Mouse (Mus musculus) erythroblast, adult 5-6 weeks (primary cell): ENCODE measurements around the gene Sptbn2. TPM values are rescaled to one million over a fixed set of nuclear protein-coding genes. Genes with fewer than 3 reads are reported as not detected.

Experiments used
- ATAC-seq: replicated peaks from 2 replicates; pipeline ENCODE4 v1.8.0; 2016; ENCODE audit warnings: moderate number of reproducible peaks, mild to moderate bottlenecking, moderate TSS enrichment, inconsistent platforms; ENCODE audit not compliant: poor library complexity, low FRiP score, severe bottlenecking
- total RNA-seq, 2 experiments: library from RNA; stranded (forward) in 1 of 2; stranded (reverse) in 1 of 2; fragments of 150-400 nt in 1 of 2; fragments of 200-764, 138-1000 nt in 1 of 2; gene quantifications; 2 replicates each; pipeline versions ENCODE4 v1.2.3 to v1.2.4; 2015 to 2017; ENCODE audit warnings: low replicate concordance in 2 of 2

The Sptbn2 gene
- total RNA-seq, 2 experiments from 2014 or later: not detected

GRCm38 (mm10) chr19:4762876-4763275, 51.9 kb downstream of the Sptbn2 start:
- no peak for ATAC-seq

DNA sequence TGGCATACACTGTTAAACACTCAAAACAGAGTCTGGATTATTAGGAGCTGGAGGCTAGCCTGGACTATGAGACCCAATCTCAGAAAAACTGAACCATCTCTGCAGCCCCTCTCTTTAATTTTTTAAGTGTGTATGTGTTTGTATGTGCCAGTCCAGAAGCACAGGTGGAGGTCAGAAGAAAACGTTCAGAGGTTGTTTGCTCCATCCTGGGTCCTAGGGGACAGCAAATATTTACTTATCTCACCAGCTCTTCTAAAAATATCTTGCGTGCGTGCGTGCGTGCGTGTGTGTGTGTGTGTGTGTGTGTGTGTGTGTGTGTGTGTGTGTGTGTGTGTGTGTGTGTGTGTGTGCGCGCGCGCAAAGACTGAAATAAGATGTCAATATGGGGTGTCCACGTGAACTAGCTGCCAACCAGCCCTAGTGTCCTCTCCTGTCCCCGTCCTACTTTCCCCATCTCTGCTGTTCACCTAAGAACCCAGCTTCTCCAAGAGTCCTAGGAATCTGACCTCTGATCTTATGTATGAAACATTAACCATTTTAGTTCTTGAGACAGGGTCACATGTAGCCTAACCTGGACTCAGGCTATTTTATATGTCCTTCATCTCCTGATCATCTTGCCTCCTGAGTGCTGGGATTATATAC, 56.7 kb downstream of the Sptbn2 start:
- ATAC-seq: no peak

DNA sequence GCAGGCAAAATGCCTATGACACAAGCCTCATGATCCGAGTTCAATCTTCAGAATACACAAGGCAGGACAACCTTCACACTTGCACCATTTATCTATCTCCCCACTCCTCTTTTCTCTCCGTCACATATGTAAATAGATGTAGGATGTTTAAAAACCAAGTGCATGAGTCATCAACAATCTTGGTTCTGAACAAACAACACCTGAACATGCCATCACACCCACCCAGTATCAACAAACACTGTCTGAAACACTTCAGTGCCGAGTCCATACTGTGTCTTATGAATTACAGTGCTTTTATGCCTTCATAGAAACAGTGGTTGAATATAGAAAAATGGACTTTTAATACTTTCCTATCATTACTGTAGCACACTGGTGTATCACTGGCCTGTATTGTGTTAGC, 61.8 kb downstream of the Sptbn2 start:
- no peak for ATAC-seq

GRCm38 (mm10) chr19:4782891-4783290, 71.9 kb downstream of the Sptbn2 start:
- no peak for ATAC-seq

DNA sequence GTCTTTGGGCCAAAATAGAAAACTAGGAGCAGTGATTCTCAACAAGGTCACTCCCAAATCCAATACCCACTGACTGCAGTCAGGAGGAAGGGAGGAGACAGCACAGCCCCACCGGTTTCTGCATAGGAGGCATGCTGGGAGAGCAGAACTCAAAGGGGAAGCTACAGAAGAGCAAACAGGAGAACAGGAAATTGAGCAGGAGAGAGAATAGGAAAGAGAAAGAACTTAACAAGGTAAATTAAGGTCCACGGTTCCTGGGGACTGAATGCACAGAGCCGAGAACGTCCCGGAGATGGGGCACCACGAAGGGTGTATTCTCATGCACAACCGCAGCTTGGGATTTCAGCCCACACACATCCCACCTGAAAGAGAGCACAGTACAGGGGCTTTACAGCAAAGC, 74.2 kb downstream of the Sptbn2 start:
- ATAC-seq: no peak

DNA sequence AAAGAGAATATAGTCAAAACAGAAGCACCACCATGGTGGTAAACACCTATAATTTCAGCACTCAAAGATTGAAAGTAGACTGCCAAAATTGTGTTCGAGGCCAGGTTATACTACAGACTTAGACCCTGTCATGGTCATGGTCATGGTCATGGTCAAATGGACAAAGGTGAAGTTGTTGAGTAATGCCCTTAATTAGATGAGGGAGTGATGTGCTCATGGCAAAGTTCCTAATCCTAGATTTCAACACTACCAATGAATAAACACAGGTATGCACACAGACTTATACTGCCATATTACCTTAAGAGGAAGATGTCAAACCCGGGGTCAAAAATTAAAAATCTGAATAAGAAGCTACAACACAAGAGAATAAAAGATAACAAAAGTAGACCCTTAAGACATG, 75.3 kb downstream of the Sptbn2 start:
- no peak for ATAC-seq

DNA sequence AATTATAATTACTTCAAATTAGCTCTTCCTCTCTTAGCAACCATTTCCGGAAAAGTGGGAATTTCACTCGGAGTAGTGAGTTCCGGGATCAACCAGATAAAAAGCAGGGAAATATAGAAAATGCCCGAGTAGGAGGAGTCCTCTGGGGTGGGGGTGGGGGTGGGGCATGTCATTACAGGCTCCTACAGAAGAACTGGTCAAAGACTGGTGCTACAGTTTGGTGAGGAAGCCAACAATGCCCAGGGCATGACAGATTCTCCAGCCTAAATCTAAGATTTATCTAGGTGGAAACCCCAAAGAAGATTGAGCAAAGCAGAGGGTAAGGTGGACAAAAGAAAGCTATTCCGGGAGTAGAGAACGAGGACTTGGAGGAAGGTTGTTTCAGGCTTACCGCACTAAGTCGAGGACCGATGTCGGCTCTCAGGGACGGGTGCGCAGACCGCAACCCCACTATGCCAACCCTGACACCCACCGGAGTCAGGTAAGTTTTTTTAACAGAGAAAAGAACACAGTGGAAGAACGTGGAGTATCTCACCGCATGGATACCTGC, 82.4 kb downstream of the Sptbn2 start:
- peak; percentile 36 for ATAC-seq

DNA sequence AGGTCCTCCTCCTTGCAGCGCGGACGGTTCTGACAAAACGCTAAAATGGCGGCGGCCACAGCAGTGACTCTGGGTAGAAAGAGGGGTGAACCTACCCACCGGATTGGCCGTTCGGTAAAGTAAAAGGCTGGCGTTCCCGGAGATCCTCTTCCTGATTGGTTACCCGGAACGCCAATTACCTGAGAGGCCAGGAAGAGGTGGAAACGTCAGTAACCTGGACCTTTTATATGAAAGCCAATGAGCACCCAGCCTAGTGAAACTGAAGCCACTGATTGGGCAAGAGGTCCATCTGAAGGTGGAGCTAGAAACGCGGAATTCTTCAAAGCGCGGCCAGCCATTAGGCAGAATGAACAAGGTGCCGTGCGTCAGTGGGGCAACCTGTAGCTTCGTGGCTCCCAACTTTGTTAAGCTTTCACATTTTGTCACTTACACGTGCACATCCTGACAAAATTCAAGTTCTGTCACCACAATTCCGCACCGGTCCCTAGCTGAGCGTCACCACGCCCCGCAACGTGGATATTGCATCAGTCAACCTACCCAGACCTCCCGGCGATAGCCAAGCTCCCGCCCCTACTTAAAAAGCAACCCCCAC, 83.0 kb downstream of the Sptbn2 start, which contains the start of gene Rbm4:
Rbm4 (minus strand) TSS at position 71 of the 592 bp plus-strand sequence.
- peak; percentile 96 for ATAC-seq

- ATAC-seq: no peak
These were observed 85.0 kb downstream of the Sptbn2 start for GRCm38 (mm10) chr19:4795929-4796328.

DNA sequence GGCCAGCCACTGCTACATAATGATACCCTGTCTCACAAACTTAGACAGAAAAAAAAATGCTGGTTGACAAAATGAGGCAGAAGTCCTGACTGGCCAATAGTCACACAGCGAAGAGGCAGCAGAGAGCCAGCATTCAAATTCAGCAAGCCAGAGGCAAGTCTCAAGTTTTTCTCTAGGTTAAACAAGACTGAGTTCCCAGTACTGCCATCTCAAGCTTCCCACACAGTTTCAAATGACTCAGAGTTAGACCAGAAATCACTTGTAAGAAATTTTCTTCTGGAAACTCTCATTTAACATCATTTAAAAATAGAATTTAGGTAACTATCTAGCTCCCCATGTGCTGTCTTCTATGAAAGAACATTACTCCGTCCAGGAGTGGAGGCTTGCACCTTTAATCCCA, 86.9 kb downstream of the Sptbn2 start:
- no peak for ATAC-seq

- ATAC-seq: no peak
These were observed 88.1 kb downstream of the Sptbn2 start for GRCm38 (mm10) chr19:4799083-4799482.

Other genes with a start within 250 kb of the Sptbn2 start
- not detected in 2 replicates for gene Syt12, start 233.7 kb upstream of the Sptbn2 start, total RNA-seq (2015; ENCODE audit: low replicate concordance)
- not detected in 2 replicates for gene Syt12, start 233.7 kb upstream of the Sptbn2 start, total RNA-seq (2017; ENCODE audit: low replicate concordance)
- gene 2010003K11Rik, start 212.6 kb upstream of the Sptbn2 start, total RNA-seq (2015; ENCODE audit: low replicate concordance): not detected in 2 replicates
- gene 2010003K11Rik, start 212.6 kb upstream of the Sptbn2 start, total RNA-seq (2017; ENCODE audit: low replicate concordance): 0.94 TPM in 1 of 2 replicates, not detected in the other
- 15.0 and 32.6 TPM in 2 replicates for gene Pcx, start 200.7 kb upstream of the Sptbn2 start, total RNA-seq (2015; ENCODE audit: low replicate concordance)
- gene Pcx, start 200.7 kb upstream of the Sptbn2 start, total RNA-seq (2017; ENCODE audit: low replicate concordance): 31.5 and 31.9 TPM in 2 replicates
- gene Lrfn4, start 95.5 kb upstream of the Sptbn2 start, total RNA-seq (2015; ENCODE audit: low replicate concordance): 0.38 and 0.63 TPM in 2 replicates
- not detected in 2 replicates for gene Lrfn4, start 95.5 kb upstream of the Sptbn2 start, total RNA-seq (2017; ENCODE audit: low replicate concordance)
- gene Rce1, start 85.5 kb upstream of the Sptbn2 start, total RNA-seq (2015; ENCODE audit: low replicate concordance): 10.9 and 17.3 TPM in 2 replicates
- gene Rce1, start 85.5 kb upstream of the Sptbn2 start, total RNA-seq (2017; ENCODE audit: low replicate concordance): 2.9 and 10.6 TPM in 2 replicates
- not detected in 2 replicates for gene Gm960, start 12.5 kb upstream of the Sptbn2 start, total RNA-seq (2015; ENCODE audit: low replicate concordance)
- gene Gm960, start 12.5 kb upstream of the Sptbn2 start, total RNA-seq (2017; ENCODE audit: low replicate concordance): 0.56 TPM in 1 of 2 replicates, not detected in the other
- 0.58 and 4.0 TPM in 2 replicates for gene Rbm4b, start 45.3 kb downstream of the Sptbn2 start, total RNA-seq (2015; ENCODE audit: low replicate concordance)
- gene Rbm4b, start 45.3 kb downstream of the Sptbn2 start, total RNA-seq (2017; ENCODE audit: low replicate concordance): 6.6 and 7.5 TPM in 2 replicates
- 50.5 and 66.9 TPM in 2 replicates for gene Rbm4, start 82.7 kb downstream of the Sptbn2 start, total RNA-seq (2015; ENCODE audit: low replicate concordance)
- 139 and 185 TPM in 2 replicates for gene Rbm4, start 82.7 kb downstream of the Sptbn2 start, total RNA-seq (2017; ENCODE audit: low replicate concordance)
- gene Gm21992, start 100.4 kb downstream of the Sptbn2 start, total RNA-seq (2015; ENCODE audit: low replicate concordance): 7.7 and 74.0 TPM in 2 replicates
- 20.6 and 28.2 TPM in 2 replicates for gene Gm21992, start 100.4 kb downstream of the Sptbn2 start, total RNA-seq (2017; ENCODE audit: low replicate concordance)
- 63.8 and 73.6 TPM in 2 replicates for gene Rbm14, start 100.5 kb downstream of the Sptbn2 start, total RNA-seq (2015; ENCODE audit: low replicate concordance)
- 59.4 and 71.3 TPM in 2 replicates for gene Rbm14, start 100.5 kb downstream of the Sptbn2 start, total RNA-seq (2017; ENCODE audit: low replicate concordance)
- 12.3 and 18.8 TPM in 2 replicates for gene Ccs, start 128.2 kb downstream of the Sptbn2 start, total RNA-seq (2015; ENCODE audit: low replicate concordance)
- gene Ccs, start 128.2 kb downstream of the Sptbn2 start, total RNA-seq (2017; ENCODE audit: low replicate concordance): 24.4 and 66.9 TPM in 2 replicates
- not detected in 2 replicates for gene Ccdc87, start 128.2 kb downstream of the Sptbn2 start, total RNA-seq (2015; ENCODE audit: low replicate concordance)
- not detected in 2 replicates for gene Ccdc87, start 128.2 kb downstream of the Sptbn2 start, total RNA-seq (2017; ENCODE audit: low replicate concordance)
- 79.7 and 90.9 TPM in 2 replicates for gene Ctsf, start 144.0 kb downstream of the Sptbn2 start, total RNA-seq (2015; ENCODE audit: low replicate concordance)
- gene Ctsf, start 144.0 kb downstream of the Sptbn2 start, total RNA-seq (2017; ENCODE audit: low replicate concordance): 51.5 and 94.7 TPM in 2 replicates
- not detected in 2 replicates for gene Actn3, start 166.7 kb downstream of the Sptbn2 start, total RNA-seq (2015; ENCODE audit: low replicate concordance)
- gene Actn3, start 166.7 kb downstream of the Sptbn2 start, total RNA-seq (2017; ENCODE audit: low replicate concordance): 0.56 TPM in 1 of 2 replicates, not detected in the other
- 4.0 and 12.1 TPM in 2 replicates for gene Zdhhc24, start 167.5 kb downstream of the Sptbn2 start, total RNA-seq (2015; ENCODE audit: low replicate concordance)
- gene Zdhhc24, start 167.5 kb downstream of the Sptbn2 start, total RNA-seq (2017; ENCODE audit: low replicate concordance): 9.6 and 10.5 TPM in 2 replicates
- gene Bbs1, start 195.5 kb downstream of the Sptbn2 start, total RNA-seq (2015; ENCODE audit: low replicate concordance): 0.84 and 1.5 TPM in 2 replicates
- 0.42 and 1.2 TPM in 2 replicates for gene Bbs1, start 195.5 kb downstream of the Sptbn2 start, total RNA-seq (2017; ENCODE audit: low replicate concordance)
- 4.6 and 7.5 TPM in 2 replicates for gene Dpp3, start 217.1 kb downstream of the Sptbn2 start, total RNA-seq (2015; ENCODE audit: low replicate concordance)
- 6.0 and 7.3 TPM in 2 replicates for gene Dpp3, start 217.1 kb downstream of the Sptbn2 start, total RNA-seq (2017; ENCODE audit: low replicate concordance)
- gene Peli3, start 232.0 kb downstream of the Sptbn2 start, total RNA-seq (2015; ENCODE audit: low replicate concordance): not detected in 2 replicates
- gene Peli3, start 232.0 kb downstream of the Sptbn2 start, total RNA-seq (2017; ENCODE audit: low replicate concordance): not detected in 2 replicates